Mouse (Mus musculus) heart, adult 2 months (tissue): ENCODE measurements around the gene Sppl2b.

Experiments used
- CTCF ChIP-seq: fragments of 200-600 bp; IDR thresholded peaks from 2 replicates; pipeline ENCODE4 v1.8.1; 2022; ENCODE audit warnings: antibody characterized with exemption, mild to moderate bottlenecking, moderate library complexity
- EP300 ChIP-seq: fragments of 200-500 bp; IDR thresholded peaks from 2 replicates; pipeline ENCODE4 v1.6.1; 2011; ENCODE audit warnings: low read depth, low read length, control low read depth; ENCODE audit not compliant: insufficient read depth
- POLR2A ChIP-seq: fragments of 200-500 bp; IDR thresholded peaks from 2 replicates; pipeline ENCODE4 v1.6.1; 2011; ENCODE audit warnings: mild to moderate bottlenecking, low read depth, low read length, control low read depth; ENCODE audit not compliant: insufficient read depth

GRCm38 (mm10) chr10:80857386-80857785 is 2.3 kb downstream of the Sppl2b start:
- TF ChIP-seq CTCF = no peak
- TF ChIP-seq EP300 = no peak
- no peak for TF ChIP-seq POLR2A
